Mouse (Mus musculus): Measurements from ENCODE around the gene Mapt. TPM values are rescaled to one million over a fixed set of nuclear protein-coding genes. Genes with fewer than 3 reads are reported as not detected.

The Mapt gene
- polyA plus RNA-seq, 1 experiment from 2014 or later = 0.85 TPM

DNA sequence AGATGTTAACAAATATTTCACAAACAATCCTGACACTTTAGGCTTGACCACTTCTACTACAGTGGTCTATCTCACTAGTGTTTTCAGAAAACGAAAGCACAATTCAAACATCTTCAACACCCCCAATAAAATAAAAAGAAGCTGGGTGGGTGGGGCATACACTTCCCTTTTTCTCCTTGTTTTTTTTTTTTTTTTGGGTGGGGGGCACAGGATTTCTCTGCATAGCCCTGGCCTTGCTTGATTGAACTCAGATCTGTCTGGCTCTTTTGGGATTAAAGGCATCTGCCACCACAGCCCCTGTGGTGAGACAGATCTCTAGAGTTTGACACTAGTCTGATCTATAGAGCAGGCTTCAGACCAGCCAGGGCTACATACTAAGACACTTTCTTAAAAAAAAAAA, 131.5 kb downstream of the Mapt start:
- 100% methylated on average over 1 of the region's 1 CpGs for WGBS
- H3K27me3 ChIP-seq (ENCODE audit: control insufficient read depth, insufficient read depth, low read length) = no peaks in the 10 kb centered on the region
- H3K9ac ChIP-seq (ENCODE audit: low read length) = no peak overlapping the region
- H3K4me1 ChIP-seq (ENCODE audit: control insufficient read depth in 2 of 2, insufficient read depth in 2 of 2, low read length in 2 of 2) = peaks cover 0 to 7% of the 10 kb centered on the region in 2 experiments; a peak in 2 of 4 replicates
- no peak overlapping the region for H3K27ac ChIP-seq (replicated peaks in 1 of 2; ENCODE audit: control insufficient read depth in 1 of 2, insufficient read depth in 1 of 2, low read depth in 2 of 2, low read length in 2 of 2)
- no peak for ATAC-seq (ENCODE audit: insufficient number of reproducible peaks, insufficient read depth, low FRiP score, low read depth)
- H3K9me3 ChIP-seq (ENCODE audit: control insufficient read depth, low read length) = no peaks in the 10 kb centered on the region
- no peak overlapping the region for H3K4me3 ChIP-seq (ENCODE audit: control insufficient read depth in 1 of 2, insufficient read depth in 1 of 2, low read depth in 1 of 2, low read length in 2 of 2)
- H3K36me3 ChIP-seq (ENCODE audit: control insufficient read depth, insufficient read depth, low read length) = peaks cover 22% of the 10 kb centered on the region; the same call in 1 of the 2 replicates
- H3K4me2 ChIP-seq (ENCODE audit: low read length) = no peak overlapping the region

DNA sequence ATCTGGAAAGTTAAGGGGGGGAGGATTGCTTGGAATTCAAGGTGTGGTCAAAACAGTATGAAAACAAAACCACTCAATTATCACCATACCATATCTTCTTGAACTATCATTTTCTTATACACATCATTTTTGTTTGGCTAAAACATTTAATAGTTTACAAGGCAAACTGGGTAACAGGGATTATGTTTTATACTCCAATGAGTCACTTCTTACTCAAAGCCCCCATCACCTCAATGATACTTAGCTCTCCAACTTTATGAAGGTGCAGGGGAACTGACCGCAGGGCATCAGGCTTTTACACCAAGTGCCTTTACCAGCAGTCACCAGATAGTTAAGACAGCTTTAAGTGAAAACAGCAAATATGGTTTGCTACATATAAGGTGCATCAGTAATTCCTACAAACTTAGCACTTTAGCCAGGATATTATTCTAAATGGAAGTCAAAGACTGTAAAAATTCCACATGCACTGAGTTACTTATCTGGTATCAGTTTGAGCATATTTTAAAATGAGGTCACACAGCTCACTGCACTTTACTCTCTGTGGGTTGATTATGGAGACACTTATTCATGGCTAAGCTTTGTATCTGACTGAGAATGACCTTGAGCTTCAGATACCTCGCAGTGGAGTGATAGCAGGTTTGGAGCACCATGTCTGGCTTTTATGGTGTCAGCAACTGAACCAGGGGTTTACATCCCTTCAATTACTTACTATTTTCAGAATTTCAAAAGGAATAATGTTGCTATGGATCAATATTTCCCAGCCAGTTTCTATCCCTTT, 132.8 kb downstream of the Mapt start:
- Histone ChIP-seq H3K4me2 (ENCODE audit: low read length) (peak overlapping the region; percentile 3; the same call in 1 of the 2 replicates), H3K9ac (ENCODE audit: low read length) (no peak overlapping the region), H3K4me1 (ENCODE audit: control insufficient read depth in 2 of 2, insufficient read depth in 2 of 2, low read length in 2 of 2) (peaks cover 0 to 7% of the 10 kb centered on the region in 2 experiments; a peak in 2 of 4 replicates), H3K27ac (replicated peaks in 1 of 2; ENCODE audit: control insufficient read depth in 1 of 2, insufficient read depth in 1 of 2, low read depth in 2 of 2, low read length in 2 of 2) (peak overlapping the region; percentile 75), H3K4me3 (ENCODE audit: control insufficient read depth in 1 of 2, insufficient read depth in 1 of 2, low read depth in 1 of 2, low read length in 2 of 2) (no peak overlapping the region), H3K27me3 (ENCODE audit: control insufficient read depth, insufficient read depth, low read length) (no peaks in the 10 kb centered on the region), H3K36me3 (ENCODE audit: control insufficient read depth, insufficient read depth, low read length) (peaks cover 34% of the 10 kb centered on the region), H3K9me3 (ENCODE audit: control insufficient read depth, low read length) (no peaks in the 10 kb centered on the region)
- no peak for ATAC-seq (ENCODE audit: insufficient number of reproducible peaks, insufficient read depth, low FRiP score, low read depth)
- WGBS = 52% methylated on average over 2 of the region's 2 CpGs

DNA sequence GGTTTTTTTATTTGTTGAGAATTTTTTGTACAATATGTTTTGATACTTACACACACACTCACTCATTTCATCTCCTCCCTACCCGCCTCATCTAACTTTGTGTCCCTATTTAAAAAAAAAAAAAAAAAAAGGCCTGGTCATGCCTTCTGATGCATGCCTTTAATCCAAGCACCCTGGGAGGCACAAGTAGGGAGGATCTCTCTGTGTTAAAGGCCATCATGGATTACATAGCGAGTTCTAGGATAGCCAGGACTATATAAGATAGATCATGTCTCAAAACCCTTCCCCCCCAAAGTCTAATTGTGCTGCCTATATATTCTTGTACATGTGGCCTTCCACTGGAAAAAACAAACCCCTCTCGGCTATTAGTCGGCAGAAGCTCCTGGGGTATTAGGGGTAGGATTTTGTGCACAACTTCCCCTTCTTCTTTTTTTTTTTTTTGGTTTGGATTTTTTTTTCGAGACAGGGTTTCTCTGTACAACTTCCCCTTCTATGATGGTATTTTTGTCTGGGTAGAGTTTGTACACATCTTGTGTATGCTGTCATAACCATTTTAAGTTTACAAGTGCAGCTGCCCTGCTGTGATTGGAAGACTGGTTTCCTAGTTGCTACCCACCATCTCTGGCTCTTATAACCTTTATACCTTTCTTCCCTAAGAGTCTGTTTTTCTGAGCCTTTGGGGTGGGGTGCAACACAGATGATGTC, 136.4 kb downstream of the Mapt start:
- no peaks in the 10 kb centered on the region for H3K9me3 ChIP-seq (ENCODE audit: control insufficient read depth, low read length)
- WGBS = 90% methylated on average over 5 of the region's 5 CpGs
- peaks cover 0 to 7% of the 10 kb centered on the region in 2 experiments; a peak in 2 of 4 replicates for H3K4me1 ChIP-seq (ENCODE audit: control insufficient read depth in 2 of 2, insufficient read depth in 2 of 2, low read length in 2 of 2)
- no peak overlapping the region for H3K4me3 ChIP-seq (ENCODE audit: control insufficient read depth in 1 of 2, insufficient read depth in 1 of 2, low read depth in 1 of 2, low read length in 2 of 2)
- no peak overlapping the region for H3K27ac ChIP-seq (replicated peaks in 1 of 2; ENCODE audit: control insufficient read depth in 1 of 2, insufficient read depth in 1 of 2, low read depth in 2 of 2, low read length in 2 of 2)
- no peak overlapping the region for H3K9ac ChIP-seq (ENCODE audit: low read length)
- ATAC-seq (ENCODE audit: insufficient number of reproducible peaks, insufficient read depth, low FRiP score, low read depth) = no peak
- no peak overlapping the region for H3K4me2 ChIP-seq (ENCODE audit: low read length)
- peaks cover 39% of the 10 kb centered on the region for H3K36me3 ChIP-seq (ENCODE audit: control insufficient read depth, insufficient read depth, low read length)
- H3K27me3 ChIP-seq (ENCODE audit: control insufficient read depth, insufficient read depth, low read length) = no peaks in the 10 kb centered on the region

DNA sequence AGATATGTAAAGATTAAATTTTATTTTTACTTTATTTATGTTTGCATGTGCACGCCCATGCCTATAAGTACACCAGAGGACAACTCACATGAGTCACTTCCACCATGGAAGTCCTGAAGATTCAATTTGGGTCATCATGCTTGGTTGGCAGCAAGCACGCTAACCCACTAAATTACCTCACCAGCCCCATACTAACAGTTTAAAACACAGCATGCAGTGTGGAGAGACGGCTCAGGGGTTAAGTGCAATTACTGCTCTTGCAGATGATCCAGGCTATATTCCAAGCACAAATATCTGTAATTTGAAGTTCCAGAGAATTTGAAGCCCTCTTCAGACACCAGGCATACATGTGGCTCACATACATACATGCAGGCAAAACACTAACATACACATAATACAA, 145.1 kb downstream of the Mapt start:
- H3K4me1 ChIP-seq (ENCODE audit: control insufficient read depth in 2 of 2, insufficient read depth in 2 of 2, low read length in 2 of 2) = no peaks in the 10 kb centered on the region
- H3K4me2 ChIP-seq (ENCODE audit: low read length) = no peak overlapping the region
- no peak overlapping the region for H3K9ac ChIP-seq (ENCODE audit: low read length)
- no peaks in the 10 kb centered on the region for H3K9me3 ChIP-seq (ENCODE audit: control insufficient read depth, low read length)
- 92% methylated on average over 3 of the region's 3 CpGs for WGBS
- H3K27ac ChIP-seq (replicated peaks in 1 of 2; ENCODE audit: control insufficient read depth in 1 of 2, insufficient read depth in 1 of 2, low read depth in 2 of 2, low read length in 2 of 2) = no peak overlapping the region
- no peak for ATAC-seq (ENCODE audit: insufficient number of reproducible peaks, insufficient read depth, low FRiP score, low read depth)
- H3K4me3 ChIP-seq (ENCODE audit: control insufficient read depth in 1 of 2, insufficient read depth in 1 of 2, low read depth in 1 of 2, low read length in 2 of 2) = no peak overlapping the region
- peaks cover 29% of the 10 kb centered on the region for H3K36me3 ChIP-seq (ENCODE audit: control insufficient read depth, insufficient read depth, low read length)
- H3K27me3 ChIP-seq (ENCODE audit: control insufficient read depth, insufficient read depth, low read length) = no peaks in the 10 kb centered on the region

DNA sequence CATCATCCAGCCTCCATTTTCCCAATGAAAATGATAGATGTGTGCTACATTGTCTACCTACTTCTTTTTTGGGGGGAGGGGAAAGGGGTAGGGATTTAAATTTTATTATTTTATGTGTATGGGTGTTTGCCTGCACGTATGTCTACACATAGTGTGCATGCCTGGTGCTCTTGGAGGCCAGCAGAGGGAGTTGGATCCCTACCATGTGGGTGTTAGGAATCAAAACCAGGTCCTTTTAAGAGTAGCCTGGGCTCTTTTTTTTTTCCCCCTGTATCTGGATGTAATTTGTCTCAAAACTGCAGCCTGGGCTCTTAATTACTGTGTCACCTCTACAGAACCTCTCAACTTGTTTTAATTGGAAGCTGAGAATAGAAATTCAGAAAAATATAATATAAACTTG, 148.4 kb downstream of the Mapt start:
- Histone ChIP-seq H3K4me2 (ENCODE audit: low read length) (no peak overlapping the region), H3K4me3 (ENCODE audit: control insufficient read depth in 1 of 2, insufficient read depth in 1 of 2, low read depth in 1 of 2, low read length in 2 of 2) (no peak overlapping the region), H3K27ac (replicated peaks in 1 of 2; ENCODE audit: control insufficient read depth in 1 of 2, insufficient read depth in 1 of 2, low read depth in 2 of 2, low read length in 2 of 2) (no peak overlapping the region), H3K9ac (ENCODE audit: low read length) (no peak overlapping the region), H3K4me1 (ENCODE audit: control insufficient read depth in 2 of 2, insufficient read depth in 2 of 2, low read length in 2 of 2) (no peaks in the 10 kb centered on the region), H3K27me3 (ENCODE audit: control insufficient read depth, insufficient read depth, low read length) (no peaks in the 10 kb centered on the region), H3K36me3 (ENCODE audit: control insufficient read depth, insufficient read depth, low read length) (peaks cover 22% of the 10 kb centered on the region), H3K9me3 (ENCODE audit: control insufficient read depth, low read length) (no peaks in the 10 kb centered on the region)
- no peak for ATAC-seq (ENCODE audit: insufficient number of reproducible peaks, insufficient read depth, low FRiP score, low read depth)
- WGBS = 74% methylated on average over 1 of the region's 1 CpGs

Small RNAs within 50 kb of the gene (microRNA-seq; reads per million reads assigned to microRNA genes)
- not detected for gene Gm47310

Other genes starting within 250 kb of the Mapt start
- gene Crhr1, start 98.5 kb upstream of the Mapt start, polyA plus RNA-seq (2014; fragmentation: Nextera tagmentation; extraction: Ambion mirVana) = not detected in 2 replicates
- not detected in 2 replicates for gene Sppl2c, start 45.1 kb upstream of the Mapt start, polyA plus RNA-seq (2014; fragmentation: Nextera tagmentation; extraction: Ambion mirVana)
- 14.5 and 16.5 TPM in 2 replicates for gene Kansl1, start 237.5 kb downstream of the Mapt start, polyA plus RNA-seq (2014; fragmentation: Nextera tagmentation; extraction: Ambion mirVana)

All from heart, embryonic 14.5 days (tissue).